Mouse (Mus musculus) E14TG2a.4 (cell line): ENCODE results near the gene Agrn.

Experiments
- CTCF ChIP-seq: conservative IDR thresholded peaks from 2 replicates; pipeline ENCODE4 v1.5.1; 2014; ENCODE audit warnings: low read length
- POU5F1 ChIP-seq: IDR thresholded peaks from 2 replicates; pipeline ENCODE4 v1.6.1; 2014; ENCODE audit warnings: low read length, borderline replicate concordance

GRCm38 (mm10) chr4:156219936-156220335, 22.6 kb upstream of the Agrn start:
- TF ChIP-seq CTCF (no peak), POU5F1 (no peak)
